Mouse (Mus musculus): Measurements from ENCODE around the gene Vcl. TPM values are rescaled to one million over a fixed set of nuclear protein-coding genes. Genes with fewer than 3 reads are reported as not detected.

Vcl gene
- 40.4 and 43.8 TPM in 2 replicates for polyA plus RNA-seq (2014; fragmentation: Nextera tagmentation; extraction: Ambion mirVana)

DNA sequence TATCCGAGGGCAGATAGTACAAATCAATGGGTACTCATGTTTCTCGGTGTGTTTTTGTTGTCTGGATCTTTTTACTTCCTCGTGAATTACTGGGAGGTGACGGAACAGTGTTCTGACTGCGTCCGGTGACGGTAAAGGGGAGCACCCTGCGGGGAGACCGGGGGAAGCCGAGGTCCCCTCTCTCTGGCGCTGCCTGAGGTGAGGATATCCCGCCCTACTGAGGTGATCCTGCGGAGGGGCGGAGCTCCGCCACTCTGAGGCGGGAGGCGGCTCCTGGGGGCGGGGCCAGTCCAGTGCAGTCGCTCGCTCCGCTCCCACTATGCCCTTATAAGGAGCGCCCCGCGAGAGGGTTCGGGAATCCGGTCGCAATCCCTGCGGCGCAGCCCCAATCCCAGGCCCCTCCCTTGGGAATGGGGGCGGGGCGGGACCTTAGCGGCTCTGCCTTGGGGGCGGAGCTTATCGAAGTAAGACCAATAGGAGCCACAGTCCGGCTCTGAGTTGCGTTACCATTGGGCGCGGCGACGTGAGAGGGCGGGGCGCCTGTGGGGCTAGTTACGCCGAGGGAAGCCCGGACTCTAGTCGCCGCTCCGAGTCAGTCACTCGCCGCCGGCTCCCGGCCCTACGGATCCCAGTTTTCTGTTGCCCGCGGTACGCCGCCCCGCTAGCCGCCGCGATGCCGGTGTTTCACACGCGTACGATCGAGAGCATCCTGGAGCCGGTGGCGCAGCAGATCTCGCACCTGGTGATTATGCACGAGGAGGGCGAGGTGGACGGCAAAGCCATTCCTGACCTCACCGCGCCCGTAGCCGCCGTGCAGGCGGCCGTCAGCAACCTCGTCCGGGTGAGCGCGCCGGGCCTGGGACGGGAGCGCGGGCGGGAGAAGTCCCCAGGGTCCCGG lies at the start of gene Vcl:
TSS of gene Vcl (plus strand) at position 551 of the 898 bp plus-strand sequence.
- H3K27me3 ChIP-seq (ENCODE audit: control insufficient read depth, insufficient read depth, low read length) = no peaks in the 10 kb centered on the region
- H3K4me1 ChIP-seq (ENCODE audit: control insufficient read depth, insufficient read depth, low read length) = no peaks in the 10 kb centered on the region
- H3K9ac ChIP-seq (replicated peaks; ENCODE audit: low read length) = peak within 1 kb of the TSS; percentile 83
- H3K4me3 ChIP-seq (ENCODE audit: low read depth, low read length) = peak within 1 kb of the TSS; percentile 82
- peak; percentile 100 for DNase-seq (ENCODE audit: low spot score)
- ATAC-seq (replicated peaks; ENCODE audit: insufficient number of reproducible peaks, low FRiP score, low TSS enrichment, low read depth) = peak; percentile 99
- WGBS = 1% methylated on average over 78 of the region's 89 CpGs
- H3K4me2 ChIP-seq (ENCODE audit: low read depth, low read length) = peak within 1 kb of the TSS; percentile 79
- H3K36me3 ChIP-seq (replicated peaks; ENCODE audit: control insufficient read depth, insufficient read depth, low read depth, low read length) = no peaks in the 10 kb centered on the region
- peak within 1 kb of the TSS; percentile 80 for H3K27ac ChIP-seq (replicated peaks; ENCODE audit: low read depth, low read length)
- no peaks in the 10 kb centered on the region for H3K9me3 ChIP-seq (replicated peaks; ENCODE audit: control insufficient read depth, low read length)

DNA sequence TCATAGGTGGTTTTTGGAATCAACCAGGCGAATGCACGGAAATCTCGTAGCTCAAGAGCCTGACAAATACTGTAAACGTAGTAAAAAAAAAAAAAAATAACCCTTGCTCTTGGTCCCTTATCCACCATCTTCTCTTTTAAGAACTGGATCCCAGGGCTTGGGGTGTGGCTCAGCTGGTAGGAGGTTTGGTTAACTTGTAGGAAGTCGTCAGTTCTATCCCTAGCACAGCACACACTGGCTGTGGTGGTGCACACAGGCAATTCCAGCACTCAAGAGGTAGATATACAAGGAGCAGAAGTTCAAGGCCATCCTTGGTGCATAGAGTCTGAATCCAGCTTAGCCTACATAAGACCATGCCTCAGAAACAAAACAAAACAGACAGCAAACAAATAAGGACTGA lies 44.5 kb upstream of the Vcl start:
- 80% methylated on average over 5 of the region's 5 CpGs for WGBS
- Histone ChIP-seq H3K27me3 (ENCODE audit: control insufficient read depth, insufficient read depth, low read length) (no peaks in the 10 kb centered on the region), H3K4me2 (ENCODE audit: low read depth, low read length) (no peak overlapping the region), H3K9me3 (replicated peaks; ENCODE audit: control insufficient read depth, low read length) (no peaks in the 10 kb centered on the region), H3K4me1 (ENCODE audit: control insufficient read depth, insufficient read depth, low read length) (no peaks in the 10 kb centered on the region; the same call in 1 of the 2 replicates), H3K9ac (replicated peaks; ENCODE audit: low read length) (no peak overlapping the region), H3K27ac (replicated peaks; ENCODE audit: low read depth, low read length) (no peak overlapping the region), H3K4me3 (ENCODE audit: low read depth, low read length) (no peak overlapping the region), H3K36me3 (replicated peaks; ENCODE audit: control insufficient read depth, insufficient read depth, low read depth, low read length) (no peaks in the 10 kb centered on the region)
- ATAC-seq (replicated peaks; ENCODE audit: insufficient number of reproducible peaks, low FRiP score, low TSS enrichment, low read depth) (no peak), DNase-seq (ENCODE audit: low spot score) (no peak)

DNA sequence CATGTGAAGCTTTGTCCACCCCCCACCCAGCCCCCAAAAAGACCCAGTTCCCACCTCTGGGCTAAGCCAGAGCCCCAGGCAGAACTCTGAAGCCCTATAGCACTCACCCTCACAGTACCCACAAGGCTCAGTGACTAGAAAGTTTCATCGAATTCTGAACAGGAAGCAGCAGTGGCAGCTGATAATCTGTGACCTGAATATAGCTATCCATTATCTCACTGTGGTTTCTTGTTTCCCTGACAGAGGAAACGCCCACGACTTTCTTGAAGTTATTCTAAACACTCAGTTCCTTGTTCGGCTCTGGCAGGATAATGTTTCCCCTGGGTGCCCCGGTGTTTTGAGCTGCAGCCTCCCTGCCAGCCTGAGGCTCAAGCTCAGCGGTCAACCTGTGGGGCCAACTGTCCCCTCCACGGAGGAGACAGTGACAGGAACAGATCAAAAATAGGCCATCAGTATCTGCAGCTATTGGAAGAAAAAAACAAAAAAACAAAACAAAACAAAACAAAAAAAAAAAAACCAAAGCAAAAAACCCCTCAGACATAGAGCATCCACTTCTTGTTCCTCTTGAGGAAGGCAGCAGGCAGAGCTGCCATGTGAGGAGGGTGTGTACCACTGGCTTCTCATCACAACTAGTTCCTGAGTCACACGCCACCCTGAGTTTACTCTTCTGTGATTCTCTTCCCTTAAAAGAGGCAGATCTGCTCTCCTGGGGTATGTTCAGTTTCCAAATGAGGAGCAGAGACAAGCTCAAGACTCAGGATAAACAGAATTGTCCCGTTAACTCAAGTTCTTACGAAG lies 43.9 kb upstream of the Vcl start:
- Histone ChIP-seq H3K4me3 (ENCODE audit: low read depth, low read length) (no peak overlapping the region), H3K36me3 (replicated peaks; ENCODE audit: control insufficient read depth, insufficient read depth, low read depth, low read length) (no peaks in the 10 kb centered on the region), H3K9me3 (replicated peaks; ENCODE audit: control insufficient read depth, low read length) (no peaks in the 10 kb centered on the region), H3K4me2 (ENCODE audit: low read depth, low read length) (no peak overlapping the region), H3K27ac (replicated peaks; ENCODE audit: low read depth, low read length) (no peak overlapping the region), H3K27me3 (ENCODE audit: control insufficient read depth, insufficient read depth, low read length) (no peaks in the 10 kb centered on the region), H3K9ac (replicated peaks; ENCODE audit: low read length) (no peak overlapping the region), H3K4me1 (ENCODE audit: control insufficient read depth, insufficient read depth, low read length) (no peaks in the 10 kb centered on the region; the same call in 1 of the 2 replicates)
- WGBS = 30% methylated on average over 10 of the region's 10 CpGs
- ATAC-seq (replicated peaks; ENCODE audit: insufficient number of reproducible peaks, low FRiP score, low TSS enrichment, low read depth) = no peak
- peak; percentile 48 for DNase-seq (ENCODE audit: low spot score)

DNA sequence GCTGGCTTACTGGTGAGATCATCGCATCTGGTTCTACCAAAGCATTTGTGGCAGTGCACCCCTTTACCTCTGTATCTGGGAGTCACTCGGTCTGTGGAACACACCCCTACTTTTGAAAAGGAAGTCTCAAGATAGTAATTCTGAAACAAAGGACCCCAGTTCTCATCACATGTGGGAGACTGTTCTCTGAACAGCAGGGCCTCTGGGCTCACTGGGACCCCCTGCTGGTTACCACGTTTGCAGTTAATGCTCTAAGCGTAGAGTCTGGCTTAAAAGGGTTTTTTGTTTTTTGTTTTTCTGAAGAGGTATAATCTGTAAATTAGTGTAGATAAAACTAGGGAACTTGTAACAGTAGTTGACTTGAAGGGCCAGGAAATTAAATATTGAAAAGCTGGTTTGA lies 42.9 kb upstream of the Vcl start:
- DNase-seq (ENCODE audit: low spot score) = peak; percentile 64
- no peaks in the 10 kb centered on the region for H3K4me1 ChIP-seq (ENCODE audit: control insufficient read depth, insufficient read depth, low read length)
- ATAC-seq (replicated peaks; ENCODE audit: insufficient number of reproducible peaks, low FRiP score, low TSS enrichment, low read depth) = no peak
- no peaks in the 10 kb centered on the region for H3K27me3 ChIP-seq (ENCODE audit: control insufficient read depth, insufficient read depth, low read length)
- 25% methylated on average over 4 of the region's 4 CpGs for WGBS
- H3K27ac ChIP-seq (replicated peaks; ENCODE audit: low read depth, low read length) = no peak overlapping the region
- no peak overlapping the region for H3K4me2 ChIP-seq (ENCODE audit: low read depth, low read length)
- H3K36me3 ChIP-seq (replicated peaks; ENCODE audit: control insufficient read depth, insufficient read depth, low read depth, low read length) = no peaks in the 10 kb centered on the region
- H3K4me3 ChIP-seq (ENCODE audit: low read depth, low read length) = no peak overlapping the region
- H3K9ac ChIP-seq (replicated peaks; ENCODE audit: low read length) = no peak overlapping the region
- no peaks in the 10 kb centered on the region for H3K9me3 ChIP-seq (replicated peaks; ENCODE audit: control insufficient read depth, low read length)

DNA sequence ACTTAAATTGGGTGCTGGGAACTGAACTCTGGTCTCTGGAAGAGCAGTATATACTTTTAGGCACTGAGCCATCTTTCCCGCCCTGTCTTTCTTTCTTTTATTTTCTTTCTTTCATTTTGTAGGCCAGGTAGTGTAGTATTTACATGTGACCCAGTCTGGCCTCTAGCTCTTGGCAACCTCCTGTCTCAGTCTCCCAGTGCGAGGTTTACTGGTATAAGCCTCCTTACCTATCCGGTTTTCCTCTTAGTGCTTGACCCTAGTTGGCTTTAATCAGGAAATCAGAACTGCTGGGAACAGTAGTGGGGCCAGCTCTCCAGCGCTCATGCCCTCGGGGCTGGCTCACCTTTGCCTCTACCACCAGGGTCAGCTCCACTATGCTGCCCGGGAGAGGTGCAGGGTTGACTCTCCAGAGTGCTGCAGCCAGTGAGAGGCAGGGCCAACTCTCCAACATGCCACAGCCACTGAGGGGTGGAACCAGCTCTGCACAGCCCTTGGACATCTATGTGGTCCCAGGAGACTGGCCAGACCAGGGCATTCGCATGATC lies 41.6 kb upstream of the Vcl start:
- Histone ChIP-seq H3K4me3 (ENCODE audit: low read depth, low read length) (no peak overlapping the region), H3K4me1 (ENCODE audit: control insufficient read depth, insufficient read depth, low read length) (no peaks in the 10 kb centered on the region), H3K9ac (replicated peaks; ENCODE audit: low read length) (no peak overlapping the region), H3K27me3 (ENCODE audit: control insufficient read depth, insufficient read depth, low read length) (no peaks in the 10 kb centered on the region), H3K9me3 (replicated peaks; ENCODE audit: control insufficient read depth, low read length) (no peaks in the 10 kb centered on the region), H3K27ac (replicated peaks; ENCODE audit: low read depth, low read length) (no peak overlapping the region), H3K36me3 (replicated peaks; ENCODE audit: control insufficient read depth, insufficient read depth, low read depth, low read length) (no peaks in the 10 kb centered on the region), H3K4me2 (ENCODE audit: low read depth, low read length) (no peak overlapping the region)
- DNase-seq (ENCODE audit: low spot score) = no peak
- WGBS = 68% methylated on average over 7 of the region's 7 CpGs
- no peak for ATAC-seq (replicated peaks; ENCODE audit: insufficient number of reproducible peaks, low FRiP score, low TSS enrichment, low read depth)

DNA sequence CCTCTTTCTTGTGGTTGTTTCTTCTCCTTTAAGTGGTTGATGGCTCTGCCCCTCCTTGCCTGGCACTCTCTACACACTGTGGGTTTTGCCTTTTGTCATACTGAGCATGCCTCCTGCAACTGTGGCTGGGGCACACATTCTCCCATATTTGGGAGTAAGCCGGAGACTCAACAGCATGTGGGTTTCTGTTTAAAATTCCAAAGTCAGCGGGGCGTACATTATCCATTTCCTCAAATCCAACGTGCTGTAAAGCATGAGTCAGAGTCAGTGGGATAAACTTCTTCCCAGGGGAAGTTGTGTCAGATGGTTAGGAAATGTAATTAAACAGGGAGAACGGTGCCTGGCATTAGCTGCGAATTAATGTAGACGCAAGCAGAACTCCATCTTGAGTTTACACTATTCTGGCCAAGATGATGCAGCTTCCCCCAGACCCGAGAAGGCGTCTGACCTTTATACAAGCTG lies 37.2 kb upstream of the Vcl start:
- Histone ChIP-seq H3K27me3 (ENCODE audit: control insufficient read depth, insufficient read depth, low read length) (no peaks in the 10 kb centered on the region), H3K9ac (replicated peaks; ENCODE audit: low read length) (no peak overlapping the region), H3K4me3 (ENCODE audit: low read depth, low read length) (no peak overlapping the region), H3K36me3 (replicated peaks; ENCODE audit: control insufficient read depth, insufficient read depth, low read depth, low read length) (no peaks in the 10 kb centered on the region), H3K4me1 (ENCODE audit: control insufficient read depth, insufficient read depth, low read length) (no peaks in the 10 kb centered on the region), H3K27ac (replicated peaks; ENCODE audit: low read depth, low read length) (no peak overlapping the region), H3K9me3 (replicated peaks; ENCODE audit: control insufficient read depth, low read length) (no peaks in the 10 kb centered on the region), H3K4me2 (ENCODE audit: low read depth, low read length) (no peak overlapping the region)
- ATAC-seq (replicated peaks; ENCODE audit: insufficient number of reproducible peaks, low FRiP score, low TSS enrichment, low read depth) (no peak), DNase-seq (ENCODE audit: low spot score) (peak; percentile 45)
- WGBS = 46% methylated on average over 9 of the region's 9 CpGs

DNA sequence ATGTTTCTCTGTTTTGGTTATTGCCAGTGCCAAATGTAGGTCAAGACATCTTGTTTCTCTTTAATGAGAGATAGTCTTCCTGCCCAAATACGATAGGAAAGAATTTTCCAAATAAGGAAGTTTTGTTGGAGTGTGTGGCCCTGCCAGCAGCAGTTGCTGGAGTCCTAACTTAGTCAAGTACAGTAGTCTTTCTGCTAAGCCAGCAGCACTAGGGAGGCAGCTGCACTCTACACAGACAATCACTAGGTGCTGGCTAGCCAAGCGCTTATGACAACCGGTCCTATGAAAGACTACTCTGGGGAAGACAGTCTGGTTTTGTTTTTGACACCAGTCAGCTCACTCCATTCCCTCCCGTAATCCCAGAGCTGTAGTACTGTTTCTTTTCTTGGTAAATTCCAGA lies 35.4 kb upstream of the Vcl start:
- no peaks in the 10 kb centered on the region for H3K4me1 ChIP-seq (ENCODE audit: control insufficient read depth, insufficient read depth, low read length)
- no peaks in the 10 kb centered on the region for H3K9me3 ChIP-seq (replicated peaks; ENCODE audit: control insufficient read depth, low read length)
- H3K4me2 ChIP-seq (ENCODE audit: low read depth, low read length) = no peak overlapping the region
- ATAC-seq (replicated peaks; ENCODE audit: insufficient number of reproducible peaks, low FRiP score, low TSS enrichment, low read depth) = no peak
- WGBS = 63% methylated on average over 4 of the region's 4 CpGs
- H3K27me3 ChIP-seq (ENCODE audit: control insufficient read depth, insufficient read depth, low read length) = no peaks in the 10 kb centered on the region
- no peak overlapping the region for H3K4me3 ChIP-seq (ENCODE audit: low read depth, low read length)
- H3K27ac ChIP-seq (replicated peaks; ENCODE audit: low read depth, low read length) = no peak overlapping the region
- H3K36me3 ChIP-seq (replicated peaks; ENCODE audit: control insufficient read depth, insufficient read depth, low read depth, low read length) = no peaks in the 10 kb centered on the region
- no peak overlapping the region for H3K9ac ChIP-seq (replicated peaks; ENCODE audit: low read length)
- no peak for DNase-seq (ENCODE audit: low spot score)
